Mouse (Mus musculus): Measurements from ENCODE around the gene Dixdc1.
"Not testable (repeated sequence)": the region's sequence is repeated elsewhere in the genome, so short reads cannot be mapped to it uniquely, and the experiment has no call there.

The Dixdc1 gene

DNA sequence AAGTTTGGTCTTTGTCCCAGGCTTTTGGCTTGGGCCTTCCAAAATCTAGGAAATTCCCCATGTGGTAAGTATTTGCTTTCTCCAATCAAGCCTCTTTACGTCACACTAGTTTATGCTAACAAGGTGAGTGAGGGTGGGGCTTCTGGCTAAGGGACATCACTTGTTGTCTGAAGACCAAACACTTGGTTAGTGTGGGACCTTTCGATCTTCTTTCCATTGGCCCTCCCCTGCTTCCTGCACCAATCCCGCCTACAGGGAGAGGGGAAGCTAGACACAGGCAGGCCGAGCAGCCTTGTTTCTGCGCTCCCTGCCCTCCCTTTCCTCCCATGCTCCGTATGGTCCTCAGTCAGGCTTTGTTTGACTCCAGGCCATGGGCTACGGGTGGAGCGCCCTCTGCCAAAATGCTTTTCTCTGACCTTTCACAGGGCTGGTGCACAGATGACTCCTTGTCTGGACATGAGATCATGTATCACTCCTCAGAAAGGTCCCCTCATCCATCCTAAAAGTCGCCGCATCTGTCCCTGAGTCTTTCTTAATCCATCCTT, 92.4 kb downstream of the Dixdc1 start:
- no peak for DNase-seq

DNA sequence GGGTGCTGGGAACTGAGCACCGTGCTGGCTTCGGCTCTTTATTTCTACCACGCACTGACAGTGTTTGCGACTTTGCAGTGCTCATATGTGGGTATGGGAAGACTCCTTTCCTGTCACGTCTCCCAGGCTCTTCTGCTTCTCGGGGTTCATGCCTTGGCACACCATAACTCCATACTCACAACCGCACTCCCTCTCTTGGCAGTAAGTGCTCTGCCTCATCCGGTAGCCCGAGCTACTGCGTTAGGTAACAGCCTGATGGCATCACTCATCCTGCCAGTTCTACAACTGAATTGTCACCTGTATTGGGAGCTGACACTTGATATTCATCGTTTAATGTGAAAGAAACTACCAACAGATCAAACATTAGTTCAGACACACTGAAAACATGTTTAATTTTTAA, 105.0 kb downstream of the Dixdc1 start:
- DNase-seq: no peak

DNA sequence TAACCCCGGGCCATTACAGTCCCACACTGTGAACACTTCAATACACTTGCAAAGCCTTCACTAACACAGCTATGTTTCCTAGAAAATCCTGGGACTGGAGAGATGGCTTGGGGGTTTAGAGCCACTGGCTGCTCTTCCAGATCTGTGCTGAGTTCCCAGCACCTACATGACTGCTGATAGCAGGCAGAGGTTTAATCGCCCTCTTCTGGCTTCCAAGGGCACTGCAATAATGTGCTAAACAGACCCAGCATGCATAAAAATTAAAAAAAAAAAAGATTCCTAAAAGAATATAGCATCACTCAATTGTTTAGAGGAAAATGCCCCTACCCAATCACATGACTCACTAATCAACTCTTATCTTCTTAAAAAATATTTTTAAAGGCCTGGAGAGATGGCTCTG, 106.3 kb downstream of the Dixdc1 start:
- DNase-seq: peak in 1 of 2 experiments; percentile 12

DNA sequence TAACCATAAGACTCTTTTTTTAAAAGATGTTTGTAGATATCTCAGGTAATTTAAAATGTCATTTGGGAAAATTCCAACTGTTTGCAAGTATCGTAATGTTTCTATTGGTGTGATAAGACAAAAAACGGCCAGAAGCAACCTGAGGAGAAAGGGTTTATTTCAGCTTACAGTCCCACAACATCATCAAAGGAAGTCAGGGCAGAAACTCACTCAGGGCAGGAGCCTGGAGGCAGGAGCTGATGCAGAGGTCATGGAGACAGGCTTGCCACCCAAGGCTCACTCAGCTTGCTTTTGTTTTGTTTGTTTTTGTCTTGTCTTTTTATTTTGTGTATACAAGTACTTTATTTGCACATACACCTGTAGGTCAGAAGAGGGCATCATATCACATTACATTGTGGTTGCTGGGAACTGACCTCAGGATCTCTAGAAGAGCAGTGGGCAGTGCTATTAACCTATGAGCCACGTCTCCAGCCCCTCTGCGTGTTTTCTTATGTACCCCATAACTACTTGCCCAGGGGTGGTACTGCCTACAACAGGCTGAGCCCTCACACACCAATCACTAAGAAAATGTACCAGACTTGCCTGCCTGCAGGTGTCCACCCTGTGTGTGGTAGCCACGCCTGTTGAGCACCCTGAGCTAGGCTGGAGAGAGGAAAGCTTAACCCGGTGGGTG, 107.2 kb downstream of the Dixdc1 start:
- no peak for DNase-seq

DNA sequence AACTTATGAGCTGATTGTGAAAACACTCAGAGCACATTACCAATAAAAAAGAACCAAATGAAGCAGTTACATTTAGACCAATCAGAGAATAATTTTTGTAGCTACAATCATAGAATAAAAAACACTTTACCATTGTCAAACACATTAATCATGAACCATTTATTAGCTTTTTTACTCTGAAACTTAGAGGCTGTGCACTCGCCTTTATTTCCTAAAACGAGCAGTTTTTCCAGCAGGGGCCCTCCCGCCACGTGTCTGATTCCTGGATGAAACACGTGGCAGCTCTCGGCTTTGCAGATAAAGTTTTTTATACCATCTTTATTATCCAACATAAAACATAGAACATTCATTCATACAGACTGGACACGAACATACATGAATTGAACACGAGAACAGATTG, 108.4 kb downstream of the Dixdc1 start:
- DNase-seq: not testable (repeated sequence)

DNA sequence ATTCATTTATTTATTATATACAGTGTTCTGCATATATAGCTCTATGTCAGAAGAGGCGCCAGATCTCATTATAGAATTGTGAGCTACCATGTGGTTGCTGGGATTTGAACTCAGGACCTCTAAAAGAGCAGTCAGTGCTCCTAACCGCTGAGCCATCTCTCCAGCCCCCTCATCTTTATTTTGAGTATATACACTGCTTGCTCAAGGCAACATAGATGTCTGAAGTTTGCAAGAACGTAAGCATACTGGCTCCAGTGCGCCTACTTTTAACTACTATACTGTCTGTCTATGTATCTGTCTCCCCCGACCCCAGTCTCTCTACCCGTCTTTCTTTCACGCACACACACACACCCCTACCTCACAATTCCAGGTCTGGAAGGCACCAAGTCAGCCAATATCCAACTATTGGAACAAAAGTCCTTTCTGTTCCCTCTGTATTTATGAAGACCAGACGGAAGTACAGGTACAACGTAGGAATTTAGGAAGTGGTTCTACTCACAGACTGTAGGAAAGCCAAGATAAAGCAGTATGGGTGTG, 121.5 kb downstream of the Dixdc1 start:
- DNase-seq: no peak

DNA sequence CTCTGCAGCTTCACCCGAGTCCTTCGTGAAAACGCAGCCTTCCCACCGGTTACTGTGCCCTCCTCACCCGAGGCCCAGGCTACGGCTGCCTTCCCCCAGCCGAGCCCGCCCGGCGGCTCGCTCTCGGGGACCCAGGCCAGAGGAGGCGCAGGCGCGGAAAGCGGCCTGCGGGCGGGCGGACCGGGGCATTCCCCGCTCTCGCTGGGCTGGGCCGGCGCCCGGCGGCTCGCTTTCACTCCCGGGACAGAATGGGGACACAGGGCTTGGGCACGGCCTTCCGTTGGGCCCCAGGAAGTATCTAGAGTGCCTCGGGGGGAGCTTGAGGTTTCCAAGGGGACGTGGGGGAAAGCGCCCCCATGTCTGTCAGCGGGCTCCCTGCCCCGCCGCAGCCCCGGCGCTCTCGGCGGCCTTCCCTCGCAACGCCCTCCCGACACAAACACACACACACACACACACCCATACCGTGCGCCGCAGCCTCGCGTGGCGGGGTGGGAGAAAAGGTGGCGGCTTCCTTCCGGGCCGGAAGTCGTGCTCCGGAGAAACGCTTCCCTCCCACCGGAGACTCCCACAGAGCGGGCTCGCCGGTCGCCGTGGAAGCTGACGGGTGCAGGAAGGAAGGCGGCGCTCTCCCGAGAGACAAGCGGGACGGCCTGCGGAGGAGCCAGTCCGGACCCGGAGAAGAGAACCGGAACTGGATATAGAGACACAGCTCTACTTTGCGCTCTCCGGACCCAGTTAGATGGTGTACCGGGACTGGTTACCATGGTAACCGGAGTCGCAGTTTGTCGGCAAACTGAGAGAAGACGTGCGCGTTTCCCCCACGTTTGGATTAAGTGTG, 122.3 kb downstream of the Dixdc1 start, which contains the start of the genes Pih1d2 and Nkapd1:
TSS of gene Pih1d2 (plus strand) at position 556 of the 838 bp plus-strand sequence.
TSS of gene Nkapd1 (minus strand) at position 699 of the 838 bp plus-strand sequence.
- peak; percentile 93 to 94 for DNase-seq

DNA sequence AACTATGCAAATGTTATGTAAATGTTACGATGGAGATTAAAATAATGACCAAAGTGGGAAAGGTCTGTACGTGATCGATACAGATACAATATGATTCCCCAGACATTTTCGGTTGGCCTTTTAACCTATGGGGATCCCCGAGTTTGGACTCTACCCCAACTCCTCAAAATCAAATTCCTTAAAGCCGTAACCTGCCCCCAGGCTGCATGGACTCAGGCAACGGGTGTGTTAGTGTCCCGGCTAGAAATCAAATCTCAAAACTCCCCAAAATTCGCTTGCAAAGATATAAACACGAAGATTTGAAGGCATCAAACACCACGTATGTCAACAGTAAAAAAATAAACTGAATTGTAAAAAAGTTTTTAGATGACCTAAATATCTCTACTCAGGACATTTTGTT, 123.2 kb downstream of the Dixdc1 start:
- DNase-seq: no peak
